Mouse (Mus musculus) heart, adult 2 months (tissue): ENCODE measurements around the gene Pacrg. TPM values are rescaled to one million over a fixed set of nuclear protein-coding genes. Genes with fewer than 3 reads are reported as not detected.

Source experiments
- DNase-seq, 2 experiments: peaks; one replicate each; pipeline ENCODE4 v3.0.0; 2021
- H3K27ac ChIP-seq: fragments of 200-600 bp; 2 replicates; pipeline ENCODE4 v1.8.1; 2022
- H3K27me3 ChIP-seq: fragments of 200-500 bp; 2 replicates; pipeline ENCODE4 v1.6.1; 2012; ENCODE audit warnings: mild to moderate bottlenecking, low read length, inconsistent platforms, mixed read lengths; ENCODE audit not compliant: control insufficient read depth, insufficient read depth
- H3K36me3 ChIP-seq: fragments of 200-500 bp; 2 replicates; pipeline ENCODE4 v1.6.1; 2012; ENCODE audit warnings: low read length, inconsistent platforms; ENCODE audit not compliant: control insufficient read depth, insufficient read depth
- H3K4me1 ChIP-seq: fragments of 200-500 bp; 2 replicates; pipeline ENCODE4 v1.6.1; 2011; ENCODE audit warnings: low read length; ENCODE audit not compliant: control insufficient read depth, insufficient read depth
- H3K4me3 ChIP-seq: fragments of 200-600 bp; 2 replicates; pipeline ENCODE4 v1.8.1; 2022
- H3K79me2 ChIP-seq: fragments of 200-500 bp; replicated peaks from 2 replicates; pipeline ENCODE4 v1.6.1; 2012; ENCODE audit warnings: mild to moderate bottlenecking, inconsistent platforms, low read length, moderate library complexity, mixed read lengths; ENCODE audit not compliant: control insufficient read depth, insufficient read depth
- H3K9ac ChIP-seq: fragments of 200-500 bp; 2 replicates; pipeline ENCODE4 v1.6.1; 2012; ENCODE audit warnings: low read depth, mild to moderate bottlenecking, control low read depth, inconsistent platforms, low read length, mixed read lengths
- CTCF ChIP-seq: fragments of 200-600 bp; IDR thresholded peaks from 2 replicates; pipeline ENCODE4 v1.8.1; 2022; ENCODE audit warnings: antibody characterized with exemption, mild to moderate bottlenecking, moderate library complexity
- EP300 ChIP-seq: fragments of 200-500 bp; IDR thresholded peaks from 2 replicates; pipeline ENCODE4 v1.6.1; 2011; ENCODE audit warnings: low read depth, low read length, control low read depth; ENCODE audit not compliant: insufficient read depth
- POLR2A ChIP-seq: fragments of 200-500 bp; IDR thresholded peaks from 2 replicates; pipeline ENCODE4 v1.6.1; 2011; ENCODE audit warnings: mild to moderate bottlenecking, low read depth, low read length, control low read depth; ENCODE audit not compliant: insufficient read depth
- WGBS: fragments of 180-500 bp; shearing (Covaris S2); methylation state at CpG from one replicate; pipeline ENCODE4 v1.1.7; 2018; 5-methylcytosine and 5-hydroxymethylcytosine counted together
- intact Hi-C: fragments of 180-260 bp; cut with DNase I; formaldehyde crosslinking; loops from one replicate; pipeline ENCODE4 v1.15.1; 2025
- polyA plus RNA-seq: library from polyadenylated mRNA; depleted of rRNA; stranded (reverse); fragments of >200 nt; gene quantifications from 2 replicates; pipeline ENCODE4 v1.2.3, GENCODE M21; 2012
- total RNA-seq, 2 experiments: library from RNA; stranded (reverse); gene quantifications; 2 replicates each; pipeline ENCODE4 v1.2.3; 2021

Gene Pacrg
- total and polyA plus RNA-seq, 3 experiments = 0.45 to 1.0 (median 0.89) TPM

DNA sequence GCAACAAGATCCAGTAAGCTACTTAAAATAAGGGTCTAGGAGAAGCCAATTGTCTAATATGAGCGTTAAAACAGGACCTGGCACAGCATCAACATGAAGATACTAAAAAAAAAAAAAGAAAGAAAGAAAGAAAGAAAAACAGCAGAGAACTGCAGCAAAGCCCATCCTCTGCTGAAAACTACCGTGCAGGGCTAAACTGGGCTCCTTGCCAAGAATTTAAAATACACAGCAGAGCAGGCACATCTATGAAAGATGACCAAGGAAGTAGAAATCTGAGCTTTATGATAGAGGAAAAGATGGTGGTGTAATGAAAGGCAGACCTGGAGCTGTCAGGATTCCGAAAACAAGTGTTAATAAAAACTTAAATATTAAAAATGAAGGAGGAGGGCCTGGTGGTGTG lies 48.5 kb downstream of the Pacrg start:
- Histone ChIP-seq H3K27ac (no peak overlapping the region), H3K4me1 (no peaks in the 10 kb centered on the region), H3K9ac (no peak overlapping the region), H3K79me2 (no peaks in the 10 kb centered on the region), H3K4me3 (no peak overlapping the region), H3K36me3 (no peaks in the 10 kb centered on the region), H3K27me3 (0 out of 2 replicates have a peak, but pooled peaks cover 2% of the 10 kb centered on the region)
- intact Hi-C loops = no loop called here
- 35% methylated on average over 3 of the region's 3 CpGs for WGBS
- no peak for TF ChIP-seq POLR2A
- no peak for TF ChIP-seq CTCF
- TF ChIP-seq EP300 = no peak
- no peak for DNase-seq

DNA sequence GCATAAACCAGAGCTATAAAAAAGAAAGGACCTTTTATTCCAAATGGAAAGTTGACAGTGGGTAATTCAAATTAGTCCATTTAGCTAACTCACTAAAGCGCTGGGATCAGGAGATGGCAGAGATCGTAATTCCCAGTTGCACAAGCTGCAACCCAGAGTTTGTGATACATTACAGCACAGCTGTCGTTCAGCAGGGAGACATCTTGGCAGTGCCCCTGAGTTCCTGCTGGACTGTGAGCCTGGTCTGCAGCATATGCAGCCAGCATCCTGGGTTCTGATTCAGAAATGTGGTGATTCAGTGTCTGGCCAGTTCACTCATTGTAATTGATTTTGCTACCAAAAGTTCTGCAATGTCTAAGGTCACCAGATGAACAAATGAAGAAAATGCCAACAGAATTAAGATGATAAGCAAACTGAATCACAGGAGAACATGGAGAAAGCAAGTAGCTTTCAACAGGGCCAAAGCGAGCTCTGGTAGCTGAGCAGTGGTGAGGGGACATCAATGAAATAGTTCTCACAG lies 55.6 kb downstream of the Pacrg start:
- Histone ChIP-seq H3K9ac (no peak overlapping the region), H3K27ac (no peak overlapping the region), H3K4me3 (no peak overlapping the region), H3K27me3 (no peaks in the 10 kb centered on the region), H3K79me2 (no peaks in the 10 kb centered on the region), H3K36me3 (no peaks in the 10 kb centered on the region), H3K4me1 (no peaks in the 10 kb centered on the region)
- TF ChIP-seq CTCF = no peak
- 73% methylated on average over 4 of the region's 4 CpGs for WGBS
- DNase-seq = no peak
- intact Hi-C loops = no loop called here

DNA sequence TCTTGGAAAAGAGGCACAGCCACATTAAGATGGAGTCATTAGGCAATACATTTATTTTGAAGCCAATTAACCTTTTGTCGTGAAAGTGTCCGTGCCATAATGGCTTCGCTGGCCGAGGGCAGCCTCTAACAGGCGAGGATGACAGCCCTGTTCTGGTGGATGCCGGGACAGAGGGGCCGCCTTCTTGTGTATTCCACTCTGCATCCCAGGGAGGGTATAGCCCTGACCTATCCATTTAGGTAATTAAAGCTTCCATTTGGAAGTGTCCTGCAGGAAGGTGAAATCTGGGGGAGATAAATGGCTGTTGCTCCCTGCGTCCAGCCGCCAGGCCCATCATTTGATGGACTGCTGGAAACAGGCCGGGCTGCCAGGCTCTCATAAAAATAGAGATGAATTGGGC lies 63.6 kb downstream of the Pacrg start:
- intact Hi-C loops = no loop called here
- no peak overlapping the region for H3K27ac ChIP-seq
- no peaks in the 10 kb centered on the region for H3K4me1 ChIP-seq
- H3K79me2 ChIP-seq = no peaks in the 10 kb centered on the region
- H3K4me3 ChIP-seq = no peak overlapping the region
- no peak overlapping the region for H3K9ac ChIP-seq
- 61% methylated on average over 10 of the region's 10 CpGs for WGBS
- TF ChIP-seq EP300 (no peak), POLR2A (no peak), CTCF (no peak)
- no peaks in the 10 kb centered on the region for H3K36me3 ChIP-seq
- H3K27me3 ChIP-seq = no peaks in the 10 kb centered on the region
- DNase-seq = no peak

DNA sequence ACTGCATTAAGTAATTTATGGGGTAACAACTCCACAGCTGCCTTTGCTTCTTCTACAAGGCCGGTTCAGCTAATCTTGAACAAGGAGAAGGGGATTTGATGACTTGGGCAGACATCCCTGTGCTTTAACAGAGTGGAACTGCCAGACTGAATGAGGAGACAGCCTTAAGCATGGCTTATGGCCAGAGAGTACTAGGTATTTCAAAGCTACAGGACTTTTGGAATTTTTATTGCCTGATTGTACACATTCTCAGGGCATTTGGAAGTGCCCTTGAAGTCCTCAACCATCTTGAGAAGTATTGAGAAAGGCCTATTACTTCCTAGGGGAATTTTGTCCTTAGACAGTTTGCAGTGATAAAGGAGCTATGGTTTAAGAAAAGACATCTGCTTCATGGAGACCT lies 65.6 kb downstream of the Pacrg start:
- Histone ChIP-seq H3K4me1 (no peaks in the 10 kb centered on the region), H3K27ac (no peak overlapping the region), H3K36me3 (no peaks in the 10 kb centered on the region), H3K79me2 (no peaks in the 10 kb centered on the region), H3K9ac (no peak overlapping the region), H3K4me3 (no peak overlapping the region), H3K27me3 (no peaks in the 10 kb centered on the region)
- 79% methylated on average over 1 of the region's 1 CpGs for WGBS
- intact Hi-C loops = no loop called here
- TF ChIP-seq POLR2A = no peak
- no peak for TF ChIP-seq CTCF
- TF ChIP-seq EP300 = no peak
- no peak for DNase-seq

DNA sequence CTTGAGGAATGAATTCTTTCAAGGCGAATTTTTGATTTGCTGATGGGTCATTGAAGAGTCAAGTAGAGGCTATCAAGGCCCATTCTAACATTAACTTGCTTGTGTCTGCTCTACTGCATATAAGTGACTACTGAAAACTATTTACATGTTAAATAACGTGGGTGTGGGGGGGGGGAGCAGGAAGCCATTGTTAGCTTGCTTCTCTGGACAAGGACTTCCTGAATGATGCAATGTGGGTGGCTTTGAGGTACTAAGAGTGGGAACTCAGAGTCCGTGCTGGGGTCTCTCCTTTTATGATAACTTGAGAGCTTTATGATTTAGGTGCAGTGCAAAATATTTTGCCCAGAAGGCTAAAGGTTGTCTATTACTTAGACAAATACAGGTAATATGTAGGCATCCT lies 67.9 kb downstream of the Pacrg start:
- no peak overlapping the region for H3K4me3 ChIP-seq
- WGBS = 54% methylated on average over 3 of the region's 3 CpGs
- TF ChIP-seq EP300 (no peak), POLR2A (no peak), CTCF (no peak)
- H3K4me1 ChIP-seq = no peaks in the 10 kb centered on the region
- no peak for DNase-seq
- no peak overlapping the region for H3K27ac ChIP-seq
- H3K27me3 ChIP-seq = no peaks in the 10 kb centered on the region
- H3K79me2 ChIP-seq = no peaks in the 10 kb centered on the region
- H3K36me3 ChIP-seq = no peaks in the 10 kb centered on the region
- H3K9ac ChIP-seq = no peak overlapping the region
- intact Hi-C loops = no loop called here

DNA sequence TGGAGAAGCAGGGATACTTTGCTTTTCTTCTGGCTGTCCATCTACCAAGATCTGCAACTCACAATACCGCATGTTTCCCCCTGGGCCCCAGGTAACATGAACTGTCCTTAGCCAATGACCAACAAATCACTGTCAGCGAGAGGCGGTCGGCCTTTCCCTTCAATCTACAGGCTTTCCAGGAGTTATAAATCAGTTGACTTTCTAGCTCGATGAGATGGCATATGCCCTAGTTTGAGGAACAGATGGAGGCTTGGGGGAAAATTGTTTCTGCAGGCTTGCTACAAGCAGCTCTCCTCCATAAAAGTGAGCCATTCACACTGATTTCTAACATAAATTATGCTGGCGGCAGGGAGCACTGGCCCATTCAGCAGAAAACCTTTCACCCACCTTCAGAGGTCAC lies 70.2 kb downstream of the Pacrg start:
- no peak for TF ChIP-seq CTCF
- no peak for TF ChIP-seq POLR2A
- TF ChIP-seq EP300 = no peak
- H3K36me3 ChIP-seq = no peaks in the 10 kb centered on the region
- no peak overlapping the region for H3K27ac ChIP-seq
- DNase-seq = no peak
- H3K27me3 ChIP-seq = no peaks in the 10 kb centered on the region
- WGBS = 91% methylated on average over 6 of the region's 6 CpGs
- H3K79me2 ChIP-seq = no peaks in the 10 kb centered on the region
- H3K4me1 ChIP-seq = no peaks in the 10 kb centered on the region; the same call in 1 of the 2 replicates
- intact Hi-C loops = no loop called here
- H3K9ac ChIP-seq = no peak overlapping the region
- H3K4me3 ChIP-seq = no peak overlapping the region
